Mouse (Mus musculus): Measurements from ENCODE around the gene Nphp4. TPM values are rescaled to one million over a fixed set of nuclear protein-coding genes. Genes with fewer than 3 reads are reported as not detected.

Nphp4 gene
- polyA plus RNA-seq, 1 experiment from 2014 or later = 5.0 TPM

DNA sequence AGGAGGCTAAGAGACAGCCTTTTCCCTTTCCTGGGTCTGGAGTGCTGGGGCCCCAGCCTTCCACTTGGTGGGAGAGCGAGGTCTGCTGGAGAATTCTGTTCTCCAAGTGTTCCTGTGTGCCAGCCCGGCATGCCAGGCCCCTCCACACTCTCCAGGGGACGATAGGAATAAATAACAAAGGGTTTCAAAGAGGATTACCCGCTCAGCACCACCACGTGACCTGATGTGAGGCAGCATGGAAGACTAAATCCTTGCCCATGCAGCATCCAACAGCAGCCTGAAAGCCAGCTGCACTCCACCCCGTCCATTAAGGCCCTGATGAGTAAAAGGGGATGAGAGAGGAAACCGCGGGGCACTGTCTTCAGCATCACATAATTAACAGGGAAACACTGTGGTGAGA lies 11.4 kb upstream of the Nphp4 start:
- ATAC-seq (ENCODE audit: insufficient read depth, low FRiP score, low TSS enrichment) = no peak
- H3K4me1 ChIP-seq (ENCODE audit: control insufficient read depth, insufficient read depth, low read length) = no peaks in the 10 kb centered on the region
- WGBS = 42% methylated on average over 8 of the region's 8 CpGs
- H3K27ac ChIP-seq (ENCODE audit: low read depth, low read length) = no peak overlapping the region
- H3K36me3 ChIP-seq (ENCODE audit: control insufficient read depth, insufficient read depth, low read length) = no peaks in the 10 kb centered on the region
- H3K9ac ChIP-seq (ENCODE audit: low read length) = no peak overlapping the region
- no peak overlapping the region for H3K4me2 ChIP-seq (ENCODE audit: low read depth)
- H3K27me3 ChIP-seq (ENCODE audit: control insufficient read depth, insufficient read depth, low read length) = no peaks in the 10 kb centered on the region
- H3K4me3 ChIP-seq (ENCODE audit: low read depth, low read length) = no peak overlapping the region
- DNase-seq (ENCODE audit: low spot score) = no peak
- no peaks in the 10 kb centered on the region for H3K9me3 ChIP-seq (ENCODE audit: control insufficient read depth, low read length)

DNA sequence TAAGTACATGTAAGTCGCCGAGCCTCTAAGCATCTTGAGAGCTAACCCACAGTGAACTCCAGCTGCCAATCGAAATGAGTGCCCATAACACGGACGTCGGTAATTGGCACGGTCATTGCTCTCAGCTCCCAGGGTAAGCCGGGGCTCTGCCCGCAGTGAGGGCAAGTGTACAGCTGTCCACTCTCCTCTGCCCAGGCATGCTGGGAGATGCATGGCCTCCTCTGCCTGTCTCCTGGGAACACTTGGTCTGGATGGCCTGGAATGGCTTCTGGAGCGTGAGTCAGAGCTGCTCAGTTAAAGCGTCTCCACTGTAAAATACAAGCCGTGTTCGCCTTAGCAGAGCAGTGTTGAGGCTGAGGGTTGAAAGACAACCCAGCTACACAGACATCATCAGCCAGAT lies 9.9 kb upstream of the Nphp4 start:
- no peak for ATAC-seq (ENCODE audit: insufficient read depth, low FRiP score, low TSS enrichment)
- Histone ChIP-seq H3K27me3 (ENCODE audit: control insufficient read depth, insufficient read depth, low read length) (no peaks in the 10 kb centered on the region), H3K9me3 (ENCODE audit: control insufficient read depth, low read length) (no peaks in the 10 kb centered on the region; the same call in 1 of the 2 replicates), H3K9ac (ENCODE audit: low read length) (no peak overlapping the region), H3K36me3 (ENCODE audit: control insufficient read depth, insufficient read depth, low read length) (no peaks in the 10 kb centered on the region), H3K27ac (ENCODE audit: low read depth, low read length) (no peak overlapping the region), H3K4me2 (ENCODE audit: low read depth) (no peak overlapping the region), H3K4me3 (ENCODE audit: low read depth, low read length) (no peak overlapping the region), H3K4me1 (ENCODE audit: control insufficient read depth, insufficient read depth, low read length) (no peaks in the 10 kb centered on the region)
- no peak for DNase-seq (ENCODE audit: low spot score)
- WGBS = 88% methylated on average over 13 of the region's 13 CpGs

DNA sequence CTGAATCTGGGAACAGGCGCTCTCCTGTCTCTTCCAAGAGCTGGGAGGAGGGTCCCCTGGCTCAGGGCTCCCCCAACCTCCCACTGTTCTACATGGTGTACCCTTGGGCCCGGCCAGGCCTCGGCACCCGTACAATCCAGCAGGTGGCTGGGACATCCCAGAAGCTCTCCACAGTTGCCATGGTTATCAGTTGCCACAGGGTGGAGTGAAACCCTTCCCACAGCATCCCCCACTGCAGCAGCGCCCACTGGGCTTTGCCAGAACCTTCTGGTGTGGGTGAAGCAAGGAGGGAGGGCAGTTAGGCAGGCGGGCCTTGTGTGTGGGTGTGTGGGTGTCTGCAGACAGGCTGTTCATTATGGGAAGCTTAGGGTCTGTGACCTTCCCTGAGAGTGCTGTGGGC lies 8.6 kb upstream of the Nphp4 start:
- no peak for ATAC-seq (ENCODE audit: insufficient read depth, low FRiP score, low TSS enrichment)
- H3K4me3 ChIP-seq (ENCODE audit: low read depth, low read length) = no peak overlapping the region
- 90% methylated on average over 6 of the region's 6 CpGs for WGBS
- DNase-seq (ENCODE audit: low spot score) = no peak
- H3K27me3 ChIP-seq (ENCODE audit: control insufficient read depth, insufficient read depth, low read length) = no peaks in the 10 kb centered on the region
- no peak overlapping the region for H3K4me2 ChIP-seq (ENCODE audit: low read depth)
- H3K9ac ChIP-seq (ENCODE audit: low read length) = no peak overlapping the region
- no peaks in the 10 kb centered on the region for H3K36me3 ChIP-seq (ENCODE audit: control insufficient read depth, insufficient read depth, low read length)
- no peaks in the 10 kb centered on the region for H3K4me1 ChIP-seq (ENCODE audit: control insufficient read depth, insufficient read depth, low read length)
- H3K27ac ChIP-seq (ENCODE audit: low read depth, low read length) = no peak overlapping the region
- no peaks in the 10 kb centered on the region; the same call in 1 of the 2 replicates for H3K9me3 ChIP-seq (ENCODE audit: control insufficient read depth, low read length)

DNA sequence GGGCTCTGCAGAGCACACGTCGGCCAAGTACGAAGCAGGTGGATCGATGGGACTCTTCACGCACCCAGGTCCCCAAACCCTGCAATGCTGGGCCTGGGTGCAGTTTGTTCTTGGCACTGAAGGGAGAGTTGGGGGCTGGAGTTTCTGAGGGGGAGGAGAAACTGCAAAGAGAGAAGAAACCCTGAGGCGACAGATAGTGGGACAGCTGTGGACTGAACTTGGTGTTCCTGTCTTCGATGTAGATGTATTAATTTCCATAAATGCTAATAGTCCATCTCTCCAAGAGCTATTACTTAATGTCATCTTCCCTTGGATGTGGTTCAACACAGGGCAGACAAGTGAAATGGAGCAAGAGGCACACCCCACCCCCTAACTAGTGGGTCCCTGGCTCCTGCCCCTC lies 565 bp upstream of the Nphp4 start:
- DNase-seq (ENCODE audit: low spot score) (no peak), ATAC-seq (ENCODE audit: insufficient read depth, low FRiP score, low TSS enrichment) (no peak)
- H3K27me3 ChIP-seq (ENCODE audit: control insufficient read depth, insufficient read depth, low read length) = peaks cover 10% of the 10 kb centered on the region
- no peaks in the 10 kb centered on the region; the same call in 1 of the 2 replicates for H3K9me3 ChIP-seq (ENCODE audit: control insufficient read depth, low read length)
- no peak overlapping the region for H3K4me2 ChIP-seq (ENCODE audit: low read depth)
- no peaks in the 10 kb centered on the region for H3K36me3 ChIP-seq (ENCODE audit: control insufficient read depth, insufficient read depth, low read length)
- peaks cover 10% of the 10 kb centered on the region for H3K4me1 ChIP-seq (ENCODE audit: control insufficient read depth, insufficient read depth, low read length)
- 80% methylated on average over 7 of the region's 7 CpGs for WGBS
- no peak overlapping the region for H3K9ac ChIP-seq (ENCODE audit: low read length)
- H3K27ac ChIP-seq (ENCODE audit: low read depth, low read length) = no peak overlapping the region
- no peak overlapping the region for H3K4me3 ChIP-seq (ENCODE audit: low read depth, low read length)

DNA sequence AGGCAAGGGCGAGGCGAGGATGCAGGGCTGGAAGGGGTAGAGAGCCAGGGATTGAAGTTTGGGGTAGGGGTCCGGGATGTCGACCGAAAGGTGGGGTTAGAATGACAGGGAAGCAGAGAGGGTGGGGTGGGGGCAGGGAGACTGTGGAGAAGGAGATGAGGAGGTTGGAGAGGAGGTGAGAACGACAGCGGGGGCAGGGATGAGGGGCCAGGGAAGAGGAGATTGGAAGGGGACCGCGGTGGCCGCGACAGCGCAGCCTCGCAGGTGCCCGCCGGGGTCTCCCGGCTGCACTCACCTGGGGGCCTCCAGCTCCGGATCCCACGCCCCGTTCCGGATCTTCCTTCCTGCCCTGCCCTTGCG lies 580 bp downstream of the Nphp4 start:
- DNase-seq (ENCODE audit: low spot score) (peak; percentile 24), ATAC-seq (ENCODE audit: insufficient read depth, low FRiP score, low TSS enrichment) (no peak; the same call in none of the 2 replicates)
- no peak overlapping the region for H3K27ac ChIP-seq (ENCODE audit: low read depth, low read length)
- WGBS = 0% methylated on average over 20 of the region's 21 CpGs
- peak overlapping the region; percentile 77 for H3K4me2 ChIP-seq (ENCODE audit: low read depth)
- no peaks in the 10 kb centered on the region for H3K9me3 ChIP-seq (ENCODE audit: control insufficient read depth, low read length)
- peak overlapping the region; percentile 73 for H3K4me3 ChIP-seq (ENCODE audit: low read depth, low read length)
- H3K36me3 ChIP-seq (ENCODE audit: control insufficient read depth, insufficient read depth, low read length) = no peaks in the 10 kb centered on the region
- peak overlapping the region; percentile 48 for H3K9ac ChIP-seq (ENCODE audit: low read length)
- peaks cover 10% of the 10 kb centered on the region for H3K4me1 ChIP-seq (ENCODE audit: control insufficient read depth, insufficient read depth, low read length)
- H3K27me3 ChIP-seq (ENCODE audit: control insufficient read depth, insufficient read depth, low read length) = peaks cover 10% of the 10 kb centered on the region

DNA sequence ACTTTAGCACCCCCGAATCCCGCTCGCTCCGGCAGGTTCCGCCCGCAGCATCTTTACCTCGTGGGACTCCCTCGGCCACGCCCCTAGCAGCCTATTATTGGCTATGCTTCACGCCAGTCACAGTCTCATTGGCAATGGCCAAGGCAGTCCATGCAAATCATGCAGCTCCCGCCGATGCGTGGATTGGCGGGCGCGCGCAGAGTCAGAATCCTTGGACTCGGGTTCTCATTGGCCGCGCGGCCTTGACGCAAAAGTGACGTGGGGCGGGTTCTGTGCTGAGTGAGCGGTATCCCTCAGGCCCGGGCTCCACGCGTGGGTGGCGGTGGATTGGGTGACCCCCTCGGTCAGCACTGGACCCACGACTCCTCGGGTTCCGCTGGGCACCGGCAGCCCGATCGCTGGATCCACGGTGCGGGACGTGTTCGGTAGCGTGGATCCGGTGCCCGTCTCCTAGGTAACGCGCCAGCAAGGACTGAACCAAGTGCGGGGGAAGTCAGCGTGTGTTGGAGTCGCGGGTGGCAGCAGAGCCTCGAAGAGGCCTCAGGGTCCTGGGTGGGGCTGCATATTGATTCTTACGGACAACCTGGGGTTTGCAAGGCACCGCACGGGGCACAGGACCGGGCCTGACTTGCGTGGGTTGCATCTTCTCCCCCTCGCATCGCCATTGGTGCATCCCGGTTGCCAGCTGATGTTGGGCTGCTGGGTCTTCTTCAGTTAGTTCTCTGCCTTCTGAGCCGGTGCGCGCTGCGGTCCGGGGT lies 1.1 kb downstream of the Nphp4 start, which contains the start of gene Kcnab2:
Gene Kcnab2, minus strand, starts transcription at position 406 of the 758 bp plus-strand sequence.
- peak; percentile 96 for ATAC-seq (ENCODE audit: insufficient read depth, low FRiP score, low TSS enrichment)

DNA sequence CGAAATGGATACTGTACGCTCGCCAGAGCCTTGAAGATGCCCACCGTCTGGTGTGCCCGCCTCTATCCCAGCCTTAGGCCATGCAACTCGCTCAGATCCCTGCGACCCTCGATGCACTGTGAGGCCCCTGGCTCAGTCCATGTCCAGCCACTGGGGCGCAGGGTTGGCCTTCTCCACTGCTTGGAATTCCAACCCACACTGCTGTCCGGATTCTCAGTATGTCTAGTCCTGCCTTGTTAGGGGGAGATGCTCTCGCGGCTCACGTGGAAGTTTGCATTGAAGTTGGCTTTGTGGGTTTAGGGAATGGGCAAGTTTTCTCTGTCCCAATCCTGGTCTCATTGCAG lies 1.7 kb downstream of the Nphp4 start:
- peaks cover 10% of the 10 kb centered on the region for H3K4me1 ChIP-seq (ENCODE audit: control insufficient read depth, insufficient read depth, low read length)
- no peak for DNase-seq (ENCODE audit: low spot score)
- H3K36me3 ChIP-seq (ENCODE audit: control insufficient read depth, insufficient read depth, low read length) = no peaks in the 10 kb centered on the region
- H3K27me3 ChIP-seq (ENCODE audit: control insufficient read depth, insufficient read depth, low read length) = peaks cover 10% of the 10 kb centered on the region
- no peaks in the 10 kb centered on the region for H3K9me3 ChIP-seq (ENCODE audit: control insufficient read depth, low read length)
- H3K4me2 ChIP-seq (ENCODE audit: low read depth) = peak overlapping the region; percentile 77
- WGBS = under 1% methylated on average over 13 of the region's 13 CpGs
- ATAC-seq (ENCODE audit: insufficient read depth, low FRiP score, low TSS enrichment) = no peak
- peak overlapping the region; percentile 73 for H3K4me3 ChIP-seq (ENCODE audit: low read depth, low read length)
- H3K9ac ChIP-seq (ENCODE audit: low read length) = peak overlapping the region; percentile 95
- H3K27ac ChIP-seq (ENCODE audit: low read depth, low read length) = peak overlapping the region; percentile 62

More for the DNA sequence above, 1.1 kb downstream of the Nphp4 start, which contains the start of gene Kcnab2:
- Histone ChIP-seq H3K27ac (ENCODE audit: low read depth, low read length) (peak within 1 kb of the TSS; percentile 62), H3K27me3 (ENCODE audit: control insufficient read depth, insufficient read depth, low read length) (peaks cover 10% of the 10 kb centered on the region), H3K4me1 (ENCODE audit: control insufficient read depth, insufficient read depth, low read length) (peaks cover 10% of the 10 kb centered on the region), H3K36me3 (ENCODE audit: control insufficient read depth, insufficient read depth, low read length) (no peaks in the 10 kb centered on the region), H3K4me2 (ENCODE audit: low read depth) (peak within 1 kb of the TSS; percentile 77), H3K9ac (ENCODE audit: low read length) (peak within 1 kb of the TSS; percentile 95), H3K4me3 (ENCODE audit: low read depth, low read length) (peak within 1 kb of the TSS; percentile 73), H3K9me3 (ENCODE audit: control insufficient read depth, low read length) (no peaks in the 10 kb centered on the region)
- peak; percentile 99 for DNase-seq (ENCODE audit: low spot score)
- under 1% methylated on average over 63 of the region's 63 CpGs for WGBS

DNA sequence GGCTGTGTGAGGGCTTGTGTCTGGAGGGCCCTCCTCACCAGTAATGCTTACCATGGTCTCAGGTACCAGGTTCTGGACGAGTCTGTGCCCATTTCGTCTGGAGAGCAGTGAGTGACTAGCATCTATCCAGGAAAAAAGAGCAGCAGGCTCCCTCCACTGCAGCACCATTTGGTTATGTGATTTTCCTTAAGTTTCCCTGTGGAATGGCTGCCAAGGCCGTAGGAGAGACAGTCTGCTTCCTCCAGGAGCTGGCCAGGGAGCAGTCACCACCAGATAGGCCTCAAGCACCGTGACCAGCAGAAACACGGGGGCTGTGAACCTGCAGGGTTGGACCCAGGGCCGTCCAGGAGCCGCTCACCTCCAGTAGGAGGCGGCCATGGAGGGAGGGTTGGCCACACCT lies 3.9 kb downstream of the Nphp4 start:
- H3K27me3 ChIP-seq (ENCODE audit: control insufficient read depth, insufficient read depth, low read length) = peaks cover 10% of the 10 kb centered on the region
- peaks cover 10% of the 10 kb centered on the region for H3K4me1 ChIP-seq (ENCODE audit: control insufficient read depth, insufficient read depth, low read length)
- H3K4me3 ChIP-seq (ENCODE audit: low read depth, low read length) = no peak overlapping the region
- H3K36me3 ChIP-seq (ENCODE audit: control insufficient read depth, insufficient read depth, low read length) = no peaks in the 10 kb centered on the region
- DNase-seq (ENCODE audit: low spot score) = no peak
- no peak for ATAC-seq (ENCODE audit: insufficient read depth, low FRiP score, low TSS enrichment)
- no peak overlapping the region for H3K9ac ChIP-seq (ENCODE audit: low read length)
- H3K4me2 ChIP-seq (ENCODE audit: low read depth) = no peak overlapping the region
- no peak overlapping the region for H3K27ac ChIP-seq (ENCODE audit: low read depth, low read length)
- H3K9me3 ChIP-seq (ENCODE audit: control insufficient read depth, low read length) = no peaks in the 10 kb centered on the region
- WGBS = 52% methylated on average over 8 of the region's 8 CpGs

DNA sequence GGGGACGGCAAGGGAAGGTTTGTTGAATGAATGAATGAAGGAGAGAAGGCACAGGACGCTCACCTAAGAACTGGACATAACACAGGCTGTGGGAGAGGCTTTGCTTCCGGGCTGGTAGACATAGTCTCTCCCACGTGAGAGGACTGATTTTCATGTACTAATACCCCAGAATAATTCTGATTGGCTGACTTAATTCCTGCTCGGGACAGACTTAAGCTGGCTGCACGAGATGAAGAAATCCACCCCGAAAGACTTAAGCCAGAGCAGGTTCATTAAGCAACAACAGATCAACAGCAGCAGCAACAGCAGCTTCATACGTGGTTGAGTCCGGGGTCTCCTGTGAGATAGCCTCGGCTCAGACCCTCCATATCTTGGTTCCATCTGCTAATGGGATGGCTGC lies 11.5 kb downstream of the Nphp4 start:
- Histone ChIP-seq H3K4me3 (ENCODE audit: low read depth, low read length) (no peak overlapping the region), H3K9ac (ENCODE audit: low read length) (no peak overlapping the region), H3K4me1 (ENCODE audit: control insufficient read depth, insufficient read depth, low read length) (no peaks in the 10 kb centered on the region), H3K27me3 (ENCODE audit: control insufficient read depth, insufficient read depth, low read length) (no peaks in the 10 kb centered on the region), H3K9me3 (ENCODE audit: control insufficient read depth, low read length) (no peaks in the 10 kb centered on the region), H3K27ac (ENCODE audit: low read depth, low read length) (no peak overlapping the region), H3K36me3 (ENCODE audit: control insufficient read depth, insufficient read depth, low read length) (no peaks in the 10 kb centered on the region), H3K4me2 (ENCODE audit: low read depth) (no peak overlapping the region)
- WGBS = 89% methylated on average over 10 of the region's 10 CpGs
- DNase-seq (ENCODE audit: low spot score) = no peak
- ATAC-seq (ENCODE audit: insufficient read depth, low FRiP score, low TSS enrichment) = no peak
